Mouse (Mus musculus) bone marrow macrophage, adult 2 months (primary cell): Measurements from ENCODE around the gene Iqschfp. TPM values are rescaled to one million over a fixed set of nuclear protein-coding genes. Genes with fewer than 3 reads are reported as not detected.

Experiments used
- H3K27ac ChIP-seq: 2 replicates; pipeline ENCODE4 v1.5.1; 2012; ENCODE audit warnings: low read depth, low read length; ENCODE audit not compliant: insufficient read depth
- H3K4me1 ChIP-seq: 2 replicates; pipeline ENCODE4 v1.6.1; 2012; ENCODE audit warnings: low read length; ENCODE audit not compliant: control insufficient read depth, insufficient read depth
- H3K4me3 ChIP-seq: 2 replicates; pipeline ENCODE4 v1.5.1; 2012; ENCODE audit warnings: mild to moderate bottlenecking, low read length, moderate library complexity; ENCODE audit not compliant: insufficient read depth
- CTCF ChIP-seq: IDR thresholded peaks from 2 replicates; pipeline ENCODE4 v1.5.1; 2012; ENCODE audit warnings: low read depth, mild to moderate bottlenecking, low read length, moderate library complexity
- POLR2A ChIP-seq: IDR thresholded peaks from 2 replicates; pipeline ENCODE4 v1.6.1; 2012; ENCODE audit warnings: mild to moderate bottlenecking, low read depth, low read length, borderline replicate concordance
- polyA plus RNA-seq: library from polyadenylated mRNA; stranded (reverse); fragments of >200 nt; gene quantifications from 2 replicates; pipeline ENCODE4 v1.2.4, GENCODE M21; 2012; ENCODE audit not compliant: missing spikeins, insufficient read depth, insufficient read length

The Iqschfp gene
- polyA plus RNA-seq, 1 experiment, result not detected

GRCm38 (mm10) chr3:68570319-68570718, 678.3 kb downstream of the Iqschfp start:
- TF ChIP-seq CTCF (no peak), POLR2A (no peak)
- no peak overlapping the region for H3K4me3 ChIP-seq

GRCm38 (mm10) chr3:68572249-68573225, 680.5 kb downstream of the Iqschfp start:
- H3K4me1 ChIP-seq, result no peaks in the 10 kb centered on the region
- no peak overlapping the region for H3K27ac ChIP-seq
- no peak for TF ChIP-seq POLR2A
- no peak for TF ChIP-seq CTCF
- H3K4me3 ChIP-seq, result no peak overlapping the region

More at GRCm38 (mm10) chr3:68570319-68570718, 678.3 kb downstream of the Iqschfp start:
- Histone ChIP-seq H3K27ac (no peak overlapping the region), H3K4me1 (no peaks in the 10 kb centered on the region)

- H3K4me3 ChIP-seq, result no peak overlapping the region
- no peak overlapping the region for H3K27ac ChIP-seq
- TF ChIP-seq POLR2A (no peak), CTCF (no peak)
- no peaks in the 10 kb centered on the region for H3K4me1 ChIP-seq
Observed at GRCm38 (mm10) chr3:68573226-68573624, 681.2 kb downstream of the Iqschfp start.

GRCm38 (mm10) chr3:68574097-68574496, 682.1 kb downstream of the Iqschfp start:
- H3K4me3 ChIP-seq, result no peak overlapping the region
- TF ChIP-seq CTCF (no peak), POLR2A (no peak)
- no peaks in the 10 kb centered on the region for H3K4me1 ChIP-seq
- no peak overlapping the region for H3K27ac ChIP-seq

GRCm38 (mm10) chr3:68574565-68574964, 682.5 kb downstream of the Iqschfp start:
- TF ChIP-seq CTCF (no peak), POLR2A (no peak)
- Histone ChIP-seq H3K4me1 (no peaks in the 10 kb centered on the region), H3K4me3 (no peak overlapping the region), H3K27ac (no peak overlapping the region)

GRCm38 (mm10) chr3:68575636-68576340, 683.8 kb downstream of the Iqschfp start:
- no peaks in the 10 kb centered on the region for H3K4me1 ChIP-seq
- H3K4me3 ChIP-seq, result no peak overlapping the region
- TF ChIP-seq CTCF, result no peak
- TF ChIP-seq POLR2A, result no peak

GRCm38 (mm10) chr3:68576431-68576830, 684.4 kb downstream of the Iqschfp start:
- no peak for TF ChIP-seq POLR2A
- TF ChIP-seq CTCF, result no peak
- Histone ChIP-seq H3K4me3 (no peak overlapping the region), H3K27ac (no peak overlapping the region), H3K4me1 (no peaks in the 10 kb centered on the region)

More at GRCm38 (mm10) chr3:68575636-68576340, 683.8 kb downstream of the Iqschfp start:
- no peak overlapping the region for H3K27ac ChIP-seq

- Histone ChIP-seq H3K27ac (no peak overlapping the region), H3K4me1 (no peaks in the 10 kb centered on the region), H3K4me3 (no peak overlapping the region)
- TF ChIP-seq POLR2A, result no peak
Observed at GRCm38 (mm10) chr3:68576948-68577347, 684.9 kb downstream of the Iqschfp start.

- no peaks in the 10 kb centered on the region for H3K4me1 ChIP-seq
- H3K4me3 ChIP-seq, result no peak overlapping the region
- H3K27ac ChIP-seq, result no peak overlapping the region
- TF ChIP-seq POLR2A, result no peak
- no peak for TF ChIP-seq CTCF
Observed at GRCm38 (mm10) chr3:68581591-68581990, 689.6 kb downstream of the Iqschfp start.

- H3K27ac ChIP-seq, result no peak overlapping the region
- TF ChIP-seq CTCF (no peak), POLR2A (no peak)
- H3K4me3 ChIP-seq, result no peak overlapping the region
- H3K4me1 ChIP-seq, result no peaks in the 10 kb centered on the region
Observed at GRCm38 (mm10) chr3:68582103-68582740, 690.2 kb downstream of the Iqschfp start.
